Mouse (Mus musculus) inflammation-experienced regulatory T-cells, adult 16 weeks (primary cell): ENCODE data around the gene Vmn2r5. TPM values are rescaled to one million over a fixed set of nuclear protein-coding genes. Genes with fewer than 3 reads are reported as not detected.

Source experiments
- polyA plus RNA-seq: library from polyadenylated mRNA; unstranded; fragments of 100-300 nt; shearing (Covaris generic); gene quantifications from one replicate; pipeline ENCODE4 v1.2.1, GENCODE M21; 2017

Gene Vmn2r5
- polyA plus RNA-seq, result not detected

GRCm38 (mm10) chr3:64509742-64510141 is at the start of gene Vmn2r5:
Gene Vmn2r5 (minus strand): TSS chr3:64509842.

Other genes starting within 250 kb of the Vmn2r5 start
- 0.07 TPM for gene Vmn2r3, start 220.1 kb downstream of the Vmn2r5 start, polyA plus RNA-seq
- not detected for gene Vmn2r4, start 94.5 kb downstream of the Vmn2r5 start, polyA plus RNA-seq
- gene Vmn2r6, start 56.0 kb upstream of the Vmn2r5 start, polyA plus RNA-seq, result not detected